Mouse (Mus musculus): Measurements from ENCODE around the gene Tiam1.

Gene Tiam1

GRCm38 (mm10) chr16:89993991-89994825, 149.4 kb downstream of the Tiam1 start:
- DNase-seq (ENCODE audit: low spot score): no peak

DNA sequence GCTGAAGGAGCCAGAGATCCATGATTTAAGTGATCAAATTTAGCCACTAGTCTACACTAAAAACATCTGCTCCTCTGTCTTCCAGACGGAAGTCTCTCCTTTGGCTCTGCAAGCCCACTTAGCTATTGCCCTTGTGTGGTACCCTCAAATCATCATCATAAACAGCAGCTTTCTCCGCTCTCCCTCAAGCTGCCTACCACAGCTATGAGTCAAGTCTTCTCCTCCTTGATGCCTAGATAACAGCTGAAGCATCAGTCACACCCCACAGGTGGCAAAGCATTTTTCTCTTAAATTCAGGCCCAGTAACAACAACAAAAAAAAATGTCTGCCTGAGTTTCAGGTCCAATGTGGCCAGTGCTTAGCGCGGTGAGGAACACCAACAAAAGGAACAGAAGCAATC, 150.1 kb downstream of the Tiam1 start:
- no peak for DNase-seq (ENCODE audit: low spot score)

DNA sequence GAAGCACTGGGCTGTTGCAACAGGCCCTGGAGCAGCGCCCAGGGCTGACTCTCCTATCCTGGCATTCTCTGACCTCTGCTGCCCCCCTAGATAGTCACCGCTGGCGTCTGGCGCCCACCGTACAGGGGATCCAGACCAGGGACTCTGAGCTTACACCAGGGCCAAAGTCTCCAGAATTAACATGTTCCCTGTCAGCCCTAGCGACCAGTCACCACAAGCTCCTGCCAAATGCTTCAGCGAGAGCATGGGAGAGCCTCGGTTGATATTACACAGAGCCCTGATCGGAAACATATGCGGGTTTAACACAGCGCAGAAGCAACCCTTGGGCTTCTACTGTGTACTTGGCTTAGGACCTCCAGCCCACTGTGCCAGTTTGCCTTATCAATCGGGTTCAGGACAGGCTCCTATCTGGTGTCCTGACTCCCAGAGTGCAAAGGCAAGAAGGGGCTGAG, 151.8 kb downstream of the Tiam1 start:
- DNase-seq (ENCODE audit: low spot score): no peak

GRCm38 (mm10) chr16:89990288-89990955, 153.1 kb downstream of the Tiam1 start:
- no peak for DNase-seq (ENCODE audit: low spot score)

DNA sequence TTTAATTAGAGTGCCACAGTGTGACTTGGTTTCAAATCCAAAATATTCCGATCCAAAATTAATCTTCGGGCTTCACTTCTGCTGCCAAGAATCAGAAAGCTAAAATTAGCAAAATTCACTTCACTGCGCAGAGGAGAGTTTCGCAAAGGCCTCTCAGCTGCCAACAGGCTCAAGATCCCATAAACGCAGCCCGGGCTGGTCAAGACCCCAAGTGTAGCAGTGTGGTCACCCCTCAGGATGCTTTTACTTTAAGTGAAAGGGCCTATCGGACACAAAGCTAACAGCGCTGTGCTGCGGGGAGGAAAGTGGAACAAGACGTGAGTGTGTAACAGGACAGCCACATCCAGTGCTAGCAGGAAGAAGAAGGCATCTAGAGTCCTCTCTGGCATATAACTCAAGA, 153.8 kb downstream of the Tiam1 start:
- no peak for DNase-seq (ENCODE audit: low spot score)

- peak; percentile 20 for DNase-seq (ENCODE audit: low spot score)
Measured at GRCm38 (mm10) chr16:89986672-89987362, 156.8 kb downstream of the Tiam1 start.

GRCm38 (mm10) chr16:89985702-89986481, 157.7 kb downstream of the Tiam1 start:
- peak; percentile 75 for DNase-seq (ENCODE audit: low spot score)

DNA sequence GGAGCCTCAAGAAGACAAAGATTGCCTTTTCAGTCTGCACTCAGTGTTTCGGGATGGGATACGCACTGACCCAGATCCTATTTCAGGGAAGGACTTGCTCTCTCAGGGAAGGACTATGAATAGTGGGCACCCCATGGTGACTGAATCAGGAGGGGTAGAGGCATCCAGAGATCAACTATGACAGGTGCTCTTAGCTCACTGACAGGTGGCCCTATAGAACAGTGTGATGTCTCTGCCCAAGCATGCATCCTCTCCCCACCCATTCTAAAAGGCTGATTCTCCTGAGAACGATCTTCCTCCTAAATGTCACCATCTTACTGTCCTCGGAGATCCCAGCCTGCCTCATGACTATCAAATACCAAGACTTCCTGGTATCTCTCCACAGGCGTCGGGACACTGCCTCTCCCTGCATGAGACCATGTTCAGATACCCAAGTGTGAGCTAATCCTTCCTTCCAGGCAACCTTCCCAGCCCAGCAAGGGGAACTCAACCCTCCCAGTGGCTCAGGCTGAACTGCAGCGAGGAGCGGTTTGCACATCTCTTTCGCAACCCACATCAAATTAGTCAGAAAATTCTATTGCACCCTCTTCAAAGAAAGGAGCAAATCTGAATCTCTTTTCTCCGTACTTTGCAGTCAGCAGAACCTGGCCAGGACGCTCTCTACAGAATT, 163.4 kb downstream of the Tiam1 start:
- no peak for DNase-seq (ENCODE audit: low spot score)

- DNase-seq (ENCODE audit: low spot score): no peak
Measured at GRCm38 (mm10) chr16:89975441-89975840, 168.1 kb downstream of the Tiam1 start.

DNA sequence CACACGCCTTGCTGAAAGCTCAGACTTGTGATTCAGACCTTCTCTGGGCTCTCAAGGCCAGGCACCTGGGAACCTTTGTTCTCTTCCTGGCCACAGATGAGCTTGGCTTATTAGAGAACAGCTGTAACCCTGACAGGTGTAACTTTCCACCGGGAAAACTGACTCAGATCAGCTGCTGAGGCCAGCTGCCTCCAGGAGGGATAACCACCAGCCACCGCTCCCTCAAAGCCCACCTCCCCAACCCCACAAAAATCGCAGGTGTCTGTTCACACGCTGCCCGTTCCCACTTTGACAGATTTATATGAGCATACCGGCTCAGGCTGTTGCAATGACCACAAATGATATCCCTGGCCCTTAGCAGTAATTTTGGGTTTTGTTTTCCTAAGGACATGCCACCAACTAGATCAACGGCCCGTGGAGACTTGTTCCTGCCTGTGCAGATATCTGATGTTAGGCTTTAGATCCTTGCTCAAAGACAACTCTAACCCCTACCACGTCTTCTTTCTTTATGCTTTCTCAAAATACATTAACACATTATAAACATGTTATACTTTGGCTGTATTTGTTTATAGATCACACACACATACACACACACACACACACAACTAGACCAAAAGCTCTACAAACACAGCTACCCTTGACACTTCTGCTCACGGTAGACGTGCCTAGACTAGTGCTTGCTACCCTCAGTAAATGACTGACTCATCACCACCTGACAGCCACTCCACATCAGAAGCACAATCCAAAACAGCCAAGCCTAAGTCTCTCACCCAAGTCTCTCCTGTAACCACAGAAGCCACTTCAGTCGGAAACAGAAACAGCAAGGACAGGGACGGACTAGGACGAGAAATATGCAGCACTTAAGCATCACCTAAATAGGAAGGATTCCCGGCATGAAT, 169.5 kb downstream of the Tiam1 start:
- no peak for DNase-seq (ENCODE audit: low spot score)

DNA sequence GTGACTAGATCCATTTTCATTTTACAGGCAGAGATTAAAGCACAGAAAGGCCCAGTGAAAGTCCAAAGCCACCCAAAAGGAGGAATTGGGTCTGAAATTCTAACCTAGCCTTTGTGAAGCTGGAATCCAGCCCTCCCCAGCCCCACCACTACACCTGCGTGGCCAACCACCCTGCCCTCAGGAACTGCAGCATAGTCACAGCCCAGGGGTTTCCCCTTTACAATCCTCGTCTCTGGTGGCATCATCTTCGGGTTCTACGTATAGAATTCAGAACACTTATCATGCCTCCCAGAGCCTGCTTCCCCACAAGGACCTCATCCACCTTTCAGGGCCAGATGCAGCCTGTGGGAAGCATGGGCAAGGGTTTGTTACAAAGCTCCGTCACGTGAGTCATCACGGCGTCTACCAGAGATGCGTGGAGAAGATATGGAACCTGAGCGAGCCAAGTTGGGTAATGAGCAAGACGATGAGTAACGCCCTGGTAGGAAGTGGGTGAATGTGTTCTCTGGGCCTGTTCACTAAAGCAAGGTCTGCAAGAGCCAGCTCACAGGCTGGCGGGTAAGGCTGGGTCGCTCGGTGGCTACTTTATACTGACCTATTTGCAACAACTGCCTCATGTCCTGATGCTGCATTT, 170.6 kb downstream of the Tiam1 start:
- peak; percentile 67 for DNase-seq (ENCODE audit: low spot score)

GRCm38 (mm10) chr16:89972018-89972417, 171.6 kb downstream of the Tiam1 start:
- DNase-seq (ENCODE audit: low spot score): no peak

DNA sequence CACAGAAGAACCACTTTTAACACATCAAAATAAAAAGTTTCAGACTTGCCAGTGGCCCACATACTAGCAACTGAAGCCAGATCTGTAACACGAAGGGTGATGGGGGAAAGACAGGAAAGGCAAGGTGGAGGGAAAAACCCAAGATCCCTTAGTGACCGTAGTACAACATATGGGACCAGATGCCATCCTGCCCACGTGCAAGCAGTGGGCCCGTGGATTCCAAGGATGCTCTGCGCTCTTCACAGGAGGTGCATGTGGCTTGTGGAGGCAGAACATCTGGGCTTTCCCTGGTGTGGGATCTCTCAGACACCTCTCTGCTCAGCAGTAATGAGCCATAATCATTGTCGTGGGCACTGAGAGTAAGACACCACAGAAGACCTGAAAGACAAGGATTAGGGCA, 175.5 kb downstream of the Tiam1 start:
- no peak for DNase-seq (ENCODE audit: low spot score)

GRCm38 (mm10) chr16:89962876-89963275, 180.7 kb downstream of the Tiam1 start:
- no peak for DNase-seq (ENCODE audit: low spot score)

DNA sequence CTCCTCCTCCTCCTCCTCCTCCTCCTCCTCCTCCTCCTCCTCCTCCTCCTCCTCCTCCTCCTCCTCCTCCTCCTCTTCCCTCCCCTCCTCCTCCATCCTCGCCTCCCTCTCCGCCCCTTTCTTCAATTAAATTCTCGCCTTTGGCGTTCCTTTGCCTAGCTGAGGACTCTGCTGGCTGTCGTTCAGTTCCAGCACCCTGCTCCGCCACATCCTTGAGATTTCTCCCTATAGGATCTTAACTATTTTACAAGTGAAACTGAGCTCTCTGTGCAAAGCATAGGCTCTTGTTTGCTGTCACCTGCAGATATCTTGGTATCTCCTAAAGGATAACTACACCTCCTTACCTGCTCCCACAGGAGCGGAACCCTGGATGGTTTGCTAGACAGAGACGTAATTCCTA, 182.7 kb downstream of the Tiam1 start:
- peak; percentile 17 for DNase-seq (ENCODE audit: low spot score)

GRCm38 (mm10) chr16:89960186-89960878, 183.2 kb downstream of the Tiam1 start:
- DNase-seq (ENCODE audit: low spot score): peak; percentile 64

- no peak for DNase-seq (ENCODE audit: low spot score)
Measured at GRCm38 (mm10) chr16:89958982-89959381, 184.6 kb downstream of the Tiam1 start.

- no peak for DNase-seq (ENCODE audit: low spot score)
Measured at GRCm38 (mm10) chr16:89958030-89958429, 185.5 kb downstream of the Tiam1 start.

- peak; percentile 11 for DNase-seq (ENCODE audit: low spot score)
Measured at GRCm38 (mm10) chr16:89954525-89954924, 189.0 kb downstream of the Tiam1 start.
